Mouse (Mus musculus): ENCODE measurements around the gene Ccdc14.

DNA sequence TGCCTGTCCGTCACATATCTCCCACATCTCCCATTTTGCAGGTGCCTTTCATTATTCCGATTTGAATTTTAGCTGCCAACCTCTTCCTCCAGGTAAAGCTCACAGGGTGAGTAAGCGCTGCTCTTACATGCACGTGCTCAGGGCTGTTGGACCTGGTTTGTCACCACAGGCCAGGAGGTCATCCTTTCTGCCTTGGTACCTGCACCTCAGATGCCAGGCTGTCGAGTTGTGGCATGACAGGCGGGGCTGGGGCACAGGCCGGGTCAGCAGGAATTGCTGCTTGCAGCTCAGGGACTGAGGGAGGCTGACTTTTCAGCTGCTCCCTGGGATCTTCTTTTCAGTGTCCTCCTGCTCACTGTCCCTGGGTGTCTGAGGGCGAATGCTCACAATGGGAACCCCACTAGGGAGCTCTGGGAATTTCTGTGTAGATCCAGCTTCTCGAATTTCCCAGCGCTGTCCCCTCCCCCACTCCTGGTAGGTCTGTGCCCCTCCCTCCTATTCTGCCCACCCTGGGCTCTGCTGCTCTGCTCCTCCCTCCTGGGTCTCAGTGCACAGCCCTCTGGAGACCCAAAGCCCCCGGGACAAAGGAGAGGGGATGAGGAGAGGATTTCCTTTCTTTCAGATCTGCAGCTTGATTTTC lies 57.8 kb downstream of the Ccdc14 start:
- TF ChIP-seq EP300 (IDR thresholded peaks at IDR 0.05; ENCODE audit: insufficient read depth, low read depth, low read length) (no peak), POLR2A (IDR thresholded peaks at IDR 0.05; ENCODE audit: insufficient read depth, low read depth, low read length) (no peak), CTCF (IDR thresholded peaks at IDR 0.05) (no peak)

Data from heart, adult 2 months (tissue).